Mouse (Mus musculus) neural tube, embryonic 14.5 days (tissue): Measurements from ENCODE around the gene Nmrk1. TPM values are rescaled to one million over a fixed set of nuclear protein-coding genes. Genes with fewer than 3 reads are reported as not detected.

Source experiments
- ATAC-seq: fragments of 200-750 bp; cut with Nextera tagmentation; 2 replicates; pipeline ENCODE4 v1.8.0; 2017; ENCODE audit warnings: low read depth, mild to moderate bottlenecking, moderate TSS enrichment, moderate library complexity
- H3K27ac ChIP-seq: fragments of 300-500 bp; sonication (generic); 2 replicates; pipeline ENCODE4 v1.5.1; 2014; ENCODE audit warnings: low read depth, mild to moderate bottlenecking, control low read depth, low read length, moderate library complexity, mixed read lengths
- H3K27me3 ChIP-seq: fragments of 300-500 bp; sonication (generic); 2 replicates; pipeline ENCODE4 v1.6.1; 2014; ENCODE audit warnings: low read length; ENCODE audit not compliant: control insufficient read depth, insufficient read depth
- H3K36me3 ChIP-seq: fragments of 300-500 bp; sonication (generic); 2 replicates; pipeline ENCODE4 v1.6.1; 2014; ENCODE audit warnings: low read length, mixed read lengths; ENCODE audit not compliant: control insufficient read depth, insufficient read depth
- H3K4me1 ChIP-seq: fragments of 300-500 bp; sonication (generic); 2 replicates; pipeline ENCODE4 v1.6.1; 2014; ENCODE audit warnings: low read length; ENCODE audit not compliant: control insufficient read depth, insufficient read depth
- H3K4me2 ChIP-seq: fragments of 300-500 bp; sonication (generic); 2 replicates; pipeline ENCODE4 v1.6.1; 2014; ENCODE audit warnings: mild to moderate bottlenecking, low read depth, low read length, control low read depth
- H3K4me3 ChIP-seq: fragments of 300-500 bp; sonication (generic); 2 replicates; pipeline ENCODE4 v1.5.1; 2014; ENCODE audit warnings: low read depth, low read length, control low read depth, mixed read lengths
- H3K9ac ChIP-seq: fragments of 300-500 bp; sonication (generic); replicated peaks from 2 replicates; pipeline ENCODE4 v1.6.1; 2014; ENCODE audit warnings: low read depth, mild to moderate bottlenecking, control low read depth, low read length, mixed read lengths
- H3K9me3 ChIP-seq: fragments of 300-500 bp; sonication (generic); 2 replicates; pipeline ENCODE4 v1.6.1; 2016; ENCODE audit warnings: low read length; ENCODE audit not compliant: control insufficient read depth
- WGBS: fragments of 180-500 bp; shearing (Covaris S2); extraction: QIAGEN DNeasy Blood & Tissue Kit; methylation state at CpG from one replicate; pipeline ENCODE4 v1.1.7; 2014; 5-methylcytosine and 5-hydroxymethylcytosine counted together
- polyA plus RNA-seq: library from polyadenylated mRNA; unstranded; fragments of >200 nt; fragmentation: Nextera tagmentation; extraction: Ambion mirVana; gene quantifications from 2 replicates; pipeline ENCODE4 v1.2.1, GENCODE M21; 2014

Gene Nmrk1
- polyA plus RNA-seq, 1 experiment from 2014 or later = 9.4 TPM

DNA sequence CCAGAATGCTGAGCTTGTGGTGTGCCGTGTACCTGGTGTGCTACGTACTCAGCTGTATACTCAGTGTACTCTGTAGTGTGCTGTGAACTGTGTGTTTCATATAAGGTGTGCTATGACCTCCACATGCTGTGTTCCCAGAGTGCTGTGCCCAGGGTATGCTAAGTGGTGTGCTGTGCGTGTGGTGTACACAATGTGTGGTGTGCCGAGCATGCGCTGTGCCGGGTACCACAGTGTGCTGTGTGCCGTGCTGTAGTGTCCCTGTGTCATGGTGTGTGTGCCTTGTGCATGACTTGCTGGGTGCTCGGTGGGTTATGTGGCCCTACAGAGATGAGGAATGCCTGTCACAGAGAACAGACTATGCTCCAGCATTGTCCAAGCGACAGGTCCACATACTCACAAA is 31.1 kb upstream of the Nmrk1 start:
- Histone ChIP-seq H3K36me3 (no peaks in the 10 kb centered on the region), H3K27me3 (no peaks in the 10 kb centered on the region), H3K4me1 (no peaks in the 10 kb centered on the region), H3K9me3 (no peaks in the 10 kb centered on the region), H3K4me2 (no peak overlapping the region), H3K9ac (no peak overlapping the region), H3K4me3 (no peak overlapping the region), H3K27ac (no peak overlapping the region)
- no peak for ATAC-seq
- 94% methylated on average over 9 of the region's 9 CpGs for WGBS

DNA sequence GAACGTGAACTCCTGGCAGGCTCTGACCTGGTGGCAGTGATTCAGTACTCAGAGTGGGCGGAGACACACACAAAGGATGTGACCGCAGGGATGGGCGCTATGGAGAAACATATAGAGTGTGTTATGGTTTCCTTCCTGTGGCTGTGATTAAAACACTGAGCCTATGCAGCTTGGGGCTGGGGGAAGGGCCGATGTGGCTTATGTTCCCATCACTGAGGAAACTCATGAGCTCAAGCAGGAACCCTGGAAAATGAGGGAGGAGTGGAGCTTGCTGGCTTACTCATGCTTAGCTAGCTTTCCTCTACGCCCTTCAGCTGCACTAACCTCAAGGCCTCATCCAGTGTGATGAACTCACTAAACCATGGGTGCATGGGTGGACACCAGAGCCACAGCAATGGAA is 28.7 kb upstream of the Nmrk1 start:
- no peak for ATAC-seq
- no peak overlapping the region for H3K9ac ChIP-seq
- H3K4me2 ChIP-seq = no peak overlapping the region
- H3K27me3 ChIP-seq = no peaks in the 10 kb centered on the region
- WGBS = 70% methylated on average over 6 of the region's 6 CpGs
- no peaks in the 10 kb centered on the region for H3K4me1 ChIP-seq
- H3K27ac ChIP-seq = no peak overlapping the region
- no peak overlapping the region for H3K4me3 ChIP-seq
- no peaks in the 10 kb centered on the region for H3K9me3 ChIP-seq
- no peaks in the 10 kb centered on the region for H3K36me3 ChIP-seq

DNA sequence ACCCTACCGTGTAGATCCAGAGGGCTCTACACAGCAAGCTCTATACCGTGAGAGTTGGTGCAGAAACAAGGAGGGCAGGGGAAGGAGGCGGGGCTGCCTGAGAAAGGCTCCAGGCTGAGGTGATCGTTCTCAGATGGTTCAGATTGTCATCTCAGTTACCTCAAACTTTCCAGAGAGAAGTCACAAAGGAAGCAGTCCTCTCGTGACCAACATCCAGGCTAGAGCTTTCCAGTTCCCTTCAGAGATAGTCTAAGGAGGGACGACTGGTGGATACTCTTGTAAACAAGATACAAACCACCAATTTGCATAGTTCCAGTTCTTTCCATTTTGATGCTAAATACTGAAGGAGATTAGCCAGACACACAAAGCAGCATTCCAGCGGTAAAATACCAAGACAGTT is 23.8 kb upstream of the Nmrk1 start:
- ATAC-seq = no peak
- Histone ChIP-seq H3K36me3 (no peaks in the 10 kb centered on the region), H3K4me3 (no peak overlapping the region), H3K4me2 (no peak overlapping the region), H3K27me3 (no peaks in the 10 kb centered on the region), H3K9me3 (no peaks in the 10 kb centered on the region), H3K9ac (no peak overlapping the region), H3K4me1 (no peaks in the 10 kb centered on the region), H3K27ac (no peak overlapping the region)
- 60% methylated on average over 7 of the region's 7 CpGs for WGBS

DNA sequence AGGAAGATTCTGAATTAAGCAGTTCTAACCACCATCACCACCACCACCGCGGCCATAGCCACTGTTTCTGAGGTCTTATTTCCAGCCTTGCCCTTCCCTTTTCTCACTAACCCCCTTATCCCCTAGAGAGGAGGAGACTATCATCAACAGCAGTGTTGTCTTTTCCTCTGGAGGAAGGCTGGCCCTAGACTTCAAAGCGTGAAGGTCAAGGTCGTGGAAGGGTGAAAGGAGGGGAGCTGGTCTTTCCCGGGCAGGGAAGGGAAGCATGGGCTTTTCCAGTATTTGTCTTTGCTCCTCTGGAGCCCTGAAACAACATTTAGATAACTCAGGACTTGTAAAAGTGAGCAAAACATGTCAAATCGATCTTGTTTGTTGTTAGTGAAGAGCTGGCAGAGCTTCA is 22.8 kb upstream of the Nmrk1 start:
- Histone ChIP-seq H3K27ac (no peak overlapping the region), H3K4me2 (no peak overlapping the region), H3K9me3 (no peaks in the 10 kb centered on the region), H3K4me1 (no peaks in the 10 kb centered on the region), H3K9ac (no peak overlapping the region), H3K36me3 (no peaks in the 10 kb centered on the region), H3K27me3 (no peaks in the 10 kb centered on the region), H3K4me3 (no peak overlapping the region)
- no peak for ATAC-seq
- 70% methylated on average over 6 of the region's 6 CpGs for WGBS

DNA sequence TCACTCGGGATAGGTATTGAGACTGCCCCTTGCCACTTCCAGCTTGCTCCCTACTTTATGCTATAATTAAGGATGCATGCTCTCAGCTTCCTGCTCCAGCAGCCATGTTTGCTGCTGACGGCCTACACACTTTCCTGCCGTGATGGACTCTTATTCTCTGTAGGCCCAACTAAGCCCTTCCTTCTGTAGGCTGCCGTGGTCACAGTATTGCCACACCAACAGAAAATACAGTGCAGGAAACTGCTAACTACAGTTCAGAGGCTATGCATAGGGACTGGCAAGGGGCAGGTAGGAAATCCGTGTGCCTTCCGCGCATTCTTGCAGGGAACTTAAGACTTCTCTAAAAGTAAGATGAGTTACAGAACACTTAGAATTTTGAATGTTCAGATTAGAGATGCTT is 17.4 kb upstream of the Nmrk1 start:
- no peak overlapping the region for H3K4me3 ChIP-seq
- no peaks in the 10 kb centered on the region for H3K4me1 ChIP-seq
- no peaks in the 10 kb centered on the region for H3K36me3 ChIP-seq
- H3K27ac ChIP-seq = no peak overlapping the region
- no peaks in the 10 kb centered on the region for H3K9me3 ChIP-seq
- H3K9ac ChIP-seq = no peak overlapping the region
- 86% methylated on average over 7 of the region's 7 CpGs for WGBS
- no peak overlapping the region for H3K4me2 ChIP-seq
- ATAC-seq = no peak
- H3K27me3 ChIP-seq = no peaks in the 10 kb centered on the region

DNA sequence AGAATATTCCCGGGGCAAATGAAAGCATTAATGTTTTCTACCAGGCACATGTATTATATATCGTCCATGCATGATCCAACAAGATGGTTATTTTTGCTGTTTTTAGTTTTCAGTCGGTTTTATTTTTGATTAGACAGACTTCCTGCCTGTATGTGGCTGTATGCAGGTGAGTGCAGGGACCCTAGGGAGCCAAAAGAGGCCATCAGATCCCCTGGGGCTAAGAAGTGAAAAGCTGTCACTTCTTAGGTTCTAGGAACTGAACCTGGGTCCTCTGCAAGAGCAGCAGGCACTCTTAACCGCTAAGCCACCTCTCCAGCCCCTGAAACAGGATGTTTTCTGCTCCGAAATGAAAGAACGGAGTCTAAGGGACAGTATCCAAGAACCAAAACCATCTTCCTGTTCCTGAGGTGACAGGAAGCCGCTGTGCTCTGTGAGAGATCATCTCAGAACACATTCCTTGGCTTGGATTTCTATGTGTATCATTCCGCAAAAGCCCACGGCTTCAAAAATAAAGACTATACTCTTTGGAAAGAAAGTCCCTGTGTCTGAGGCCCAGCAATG is 16.0 kb upstream of the Nmrk1 start:
- Histone ChIP-seq H3K4me1 (no peaks in the 10 kb centered on the region), H3K9me3 (no peaks in the 10 kb centered on the region), H3K36me3 (no peaks in the 10 kb centered on the region), H3K4me3 (no peak overlapping the region), H3K9ac (no peak overlapping the region), H3K4me2 (no peak overlapping the region; the same call in 1 of the 2 replicates), H3K27ac (no peak overlapping the region), H3K27me3 (no peaks in the 10 kb centered on the region)
- 77% methylated on average over 9 of the region's 9 CpGs for WGBS
- ATAC-seq = no peak

DNA sequence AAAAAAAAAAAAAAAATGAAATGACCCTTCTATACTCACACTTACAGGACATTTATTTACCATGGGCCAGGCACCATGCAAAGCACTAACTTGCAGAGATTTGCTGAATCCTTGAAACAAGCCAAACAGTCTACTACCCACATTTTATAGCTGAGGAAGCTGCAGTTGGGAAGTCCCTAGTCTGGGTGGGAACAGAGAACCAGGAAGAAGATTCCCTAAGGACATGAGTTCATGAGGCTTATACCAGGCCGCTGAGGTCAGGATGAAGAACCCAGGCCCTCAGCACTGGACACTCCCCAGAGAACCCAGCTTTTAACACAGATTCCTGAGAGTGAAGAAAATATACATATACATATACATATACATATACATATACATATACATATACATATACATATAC is 14.2 kb upstream of the Nmrk1 start:
- Histone ChIP-seq H3K4me3 (no peak overlapping the region), H3K4me2 (no peak overlapping the region), H3K27me3 (no peaks in the 10 kb centered on the region), H3K27ac (no peak overlapping the region), H3K4me1 (no peaks in the 10 kb centered on the region), H3K9me3 (no peaks in the 10 kb centered on the region), H3K9ac (no peak overlapping the region), H3K36me3 (no peaks in the 10 kb centered on the region)
- WGBS = 91% methylated on average over 1 of the region's 1 CpGs
- ATAC-seq = no peak

DNA sequence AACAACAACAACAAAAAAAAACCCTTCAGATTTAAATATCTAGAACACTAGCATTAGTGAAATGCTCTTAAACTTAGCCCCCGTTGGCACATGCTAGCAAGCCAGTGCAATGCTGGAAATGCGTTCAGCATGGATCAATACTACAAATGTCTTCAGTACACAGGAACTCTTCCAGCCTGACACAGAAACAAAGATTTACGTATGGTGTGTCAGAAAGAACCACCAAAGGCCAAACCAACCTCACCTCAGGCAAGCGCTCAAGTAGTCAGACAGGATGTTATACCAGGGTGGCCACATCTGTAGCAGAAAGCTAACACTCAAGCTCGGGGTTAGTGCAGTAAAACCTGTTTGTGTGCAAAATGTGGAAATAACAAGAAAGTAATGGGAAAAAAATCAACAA is 12.7 kb upstream of the Nmrk1 start:
- no peaks in the 10 kb centered on the region for H3K36me3 ChIP-seq
- no peak overlapping the region for H3K9ac ChIP-seq
- no peaks in the 10 kb centered on the region for H3K4me1 ChIP-seq
- H3K27ac ChIP-seq = no peak overlapping the region
- H3K4me3 ChIP-seq = no peak overlapping the region
- ATAC-seq = no peak
- WGBS = 69% methylated on average over 5 of the region's 5 CpGs
- H3K27me3 ChIP-seq = no peaks in the 10 kb centered on the region
- H3K9me3 ChIP-seq = no peaks in the 10 kb centered on the region
- H3K4me2 ChIP-seq = no peak overlapping the region

DNA sequence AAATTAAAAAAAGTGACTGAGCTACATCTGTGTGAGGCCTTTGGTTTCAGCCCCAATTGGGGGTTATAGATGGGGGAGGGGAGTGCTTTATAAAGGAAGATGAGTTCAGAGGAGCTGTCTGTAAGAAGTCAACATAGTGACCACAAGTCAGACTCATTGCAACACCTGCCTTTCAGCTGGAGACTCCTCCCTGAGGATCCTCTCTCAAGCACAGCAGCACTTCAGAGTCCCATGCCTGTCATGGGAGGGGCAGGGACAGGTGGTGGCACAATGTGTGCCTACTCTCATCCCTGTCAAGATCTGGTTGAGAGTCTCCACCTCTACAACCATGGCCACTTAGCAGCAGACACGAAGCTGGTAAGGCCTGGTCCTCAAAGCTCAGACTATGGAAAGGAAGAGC is 12.1 kb upstream of the Nmrk1 start:
- Histone ChIP-seq H3K4me1 (no peaks in the 10 kb centered on the region), H3K27me3 (no peaks in the 10 kb centered on the region), H3K36me3 (no peaks in the 10 kb centered on the region), H3K9ac (no peak overlapping the region), H3K9me3 (no peaks in the 10 kb centered on the region), H3K27ac (no peak overlapping the region), H3K4me2 (no peak overlapping the region), H3K4me3 (no peak overlapping the region)
- no peak for ATAC-seq
- 83% methylated on average over 1 of the region's 1 CpGs for WGBS

DNA sequence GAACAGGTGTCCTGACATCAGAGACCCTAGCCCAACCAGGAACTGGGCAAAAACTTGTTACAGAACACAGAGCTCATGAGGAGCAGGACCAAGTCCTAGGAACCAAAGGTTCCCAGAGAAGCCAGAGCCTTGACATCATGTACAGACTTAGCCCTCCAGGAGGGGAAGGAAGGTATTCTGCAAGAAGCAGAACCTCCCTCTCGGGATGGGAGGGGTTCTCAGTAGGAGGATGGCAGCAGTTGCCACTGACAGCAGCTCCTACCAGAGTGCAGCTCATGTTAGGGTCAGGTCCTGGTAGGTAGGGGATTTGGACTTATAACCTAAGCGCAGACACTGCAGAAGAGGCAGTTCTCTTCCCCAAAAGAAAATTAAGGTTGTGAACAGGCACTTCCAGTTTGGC is 7.9 kb upstream of the Nmrk1 start:
- WGBS = 81% methylated on average over 2 of the region's 2 CpGs
- Histone ChIP-seq H3K9ac (no peak overlapping the region), H3K9me3 (no peaks in the 10 kb centered on the region), H3K4me1 (no peaks in the 10 kb centered on the region), H3K27me3 (no peaks in the 10 kb centered on the region), H3K4me3 (no peak overlapping the region), H3K36me3 (no peaks in the 10 kb centered on the region), H3K4me2 (no peak overlapping the region), H3K27ac (no peak overlapping the region)
- no peak for ATAC-seq
